Mouse (Mus musculus): ENCODE results near the gene Ambra1. TPM values are rescaled to one million over a fixed set of nuclear protein-coding genes. Genes with fewer than 3 reads are reported as not detected.

The Ambra1 gene
- total RNA-seq, 1 experiment: 27.0 TPM

DNA sequence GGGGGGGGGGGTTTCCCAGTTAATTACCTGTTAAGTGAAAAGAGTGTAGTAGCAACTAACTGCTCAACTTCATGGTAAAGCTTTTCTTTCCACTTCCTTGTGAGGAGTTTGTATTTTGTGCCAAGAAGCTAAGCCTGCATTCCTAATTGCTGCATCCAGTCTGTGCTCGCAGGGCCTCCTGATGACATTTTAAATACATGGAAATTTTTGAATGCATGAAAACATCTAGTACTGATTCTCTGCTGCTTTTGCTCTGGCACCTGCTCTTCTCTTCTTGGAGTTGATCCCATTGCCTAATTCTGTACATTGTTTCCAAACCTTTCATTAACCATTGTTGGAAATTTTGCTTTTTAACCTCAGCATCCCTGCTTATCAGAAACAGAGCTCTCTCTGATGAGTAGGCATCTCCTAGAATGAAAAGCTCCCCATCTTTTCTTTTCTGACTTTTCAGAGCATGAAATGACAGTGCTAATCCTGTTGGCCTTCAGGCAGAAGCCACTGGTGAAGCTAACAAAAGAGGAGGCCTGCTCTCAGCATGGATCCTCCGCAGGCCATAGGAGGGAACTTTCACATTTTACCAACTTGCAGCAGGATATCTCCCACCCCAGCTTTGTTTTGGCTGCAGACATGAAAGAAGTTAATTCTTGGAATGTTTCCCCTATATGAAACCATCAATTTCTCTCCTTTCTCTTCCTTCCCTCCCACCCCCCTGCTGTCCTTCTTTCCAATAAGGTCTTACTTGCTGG, 122.7 kb downstream of the Ambra1 start:
- DNase-seq (ENCODE audit: low read depth, low spot score): no peak
- Histone ChIP-seq H3K36me3 (ENCODE audit: control insufficient read depth, insufficient read depth, low read length, poor library complexity, severe bottlenecking) (no peaks in the 10 kb centered on the region), H3K4me3 (ENCODE audit: insufficient read depth in 1 of 2, low read depth in 1 of 2, low read length in 2 of 2, poor library complexity in 1 of 2, severe bottlenecking in 1 of 2) (no peak overlapping the region), H3K4me1 (ENCODE audit: control insufficient read depth in 2 of 2, insufficient read depth in 2 of 2, low read length in 2 of 2, poor library complexity in 1 of 2) (peaks cover 0 to 2% of the 10 kb centered on the region in 2 experiments; a peak in 1 of 4 replicates), H3K27ac (ENCODE audit: insufficient read depth, low read depth, low read length, poor library complexity, severe bottlenecking) (no peak overlapping the region), H3K9me3 (ENCODE audit: control insufficient read depth, insufficient read depth, low read depth, low read length) (no peaks in the 10 kb centered on the region), H3K9ac (ENCODE audit: insufficient read depth, low read depth, low read length, poor library complexity, severe bottlenecking) (no peak overlapping the region)
- TF ChIP-seq MAFK (IDR thresholded peaks at IDR 0.05; ENCODE audit: insufficient read depth, low read depth, low read length) (no peak), CHD2 (IDR thresholded peaks at IDR 0.05; ENCODE audit: low read depth, low read length) (no peak), ZC3H11A (IDR thresholded peaks at IDR 0.05; ENCODE audit: borderline replicate concordance, low read depth, low read length) (no peak), HCFC1 (IDR thresholded peaks at IDR 0.05; ENCODE audit: borderline replicate concordance, insufficient read depth, low read length) (no peak), ZNF384 (IDR thresholded peaks at IDR 0.05; ENCODE audit: low read depth, low read length) (no peak)
- in situ Hi-C loops (cut with MboI; ENCODE audit: low sequenced_read_pairs in 2 of 2, unreplicated experiment in 2 of 2): no loop called here

DNA sequence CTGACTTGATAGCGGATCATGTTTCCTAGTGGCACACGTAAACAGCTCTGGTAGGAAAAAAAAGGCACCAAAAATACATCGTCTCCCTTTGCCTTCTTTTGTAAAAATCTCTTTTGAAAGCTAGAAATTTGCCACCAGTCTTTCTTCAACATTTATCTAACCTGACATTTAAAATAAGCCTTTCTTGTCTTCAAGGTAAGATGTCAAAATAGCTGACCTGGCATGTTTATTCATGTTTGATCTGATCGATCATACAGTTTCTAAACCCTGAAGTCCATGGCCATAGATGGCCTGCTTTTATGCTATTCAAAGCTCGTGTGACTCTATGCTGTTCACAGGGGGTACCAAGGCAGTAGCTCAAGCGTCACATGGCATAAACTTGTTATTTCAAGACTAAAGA, 124.6 kb downstream of the Ambra1 start:
- no peak for DNase-seq (ENCODE audit: low read depth, low spot score)
- in situ Hi-C loops (cut with MboI; ENCODE audit: low sequenced_read_pairs in 2 of 2, unreplicated experiment in 2 of 2): no loop called here
- Histone ChIP-seq H3K4me3 (ENCODE audit: insufficient read depth in 1 of 2, low read depth in 1 of 2, low read length in 2 of 2, poor library complexity in 1 of 2, severe bottlenecking in 1 of 2) (no peak overlapping the region), H3K27ac (ENCODE audit: insufficient read depth, low read depth, low read length, poor library complexity, severe bottlenecking) (no peak overlapping the region), H3K9me3 (ENCODE audit: control insufficient read depth, insufficient read depth, low read depth, low read length) (no peaks in the 10 kb centered on the region), H3K4me1 (ENCODE audit: control insufficient read depth in 2 of 2, insufficient read depth in 2 of 2, low read length in 2 of 2, poor library complexity in 1 of 2) (peaks cover 0 to 2% of the 10 kb centered on the region in 2 experiments; a peak in 1 of 4 replicates), H3K9ac (ENCODE audit: insufficient read depth, low read depth, low read length, poor library complexity, severe bottlenecking) (no peak overlapping the region), H3K36me3 (ENCODE audit: control insufficient read depth, insufficient read depth, low read length, poor library complexity, severe bottlenecking) (no peaks in the 10 kb centered on the region)
- TF ChIP-seq CHD2 (IDR thresholded peaks at IDR 0.05; ENCODE audit: low read depth, low read length) (no peak), MAFK (IDR thresholded peaks at IDR 0.05; ENCODE audit: insufficient read depth, low read depth, low read length) (peak; percentile 78)

DNA sequence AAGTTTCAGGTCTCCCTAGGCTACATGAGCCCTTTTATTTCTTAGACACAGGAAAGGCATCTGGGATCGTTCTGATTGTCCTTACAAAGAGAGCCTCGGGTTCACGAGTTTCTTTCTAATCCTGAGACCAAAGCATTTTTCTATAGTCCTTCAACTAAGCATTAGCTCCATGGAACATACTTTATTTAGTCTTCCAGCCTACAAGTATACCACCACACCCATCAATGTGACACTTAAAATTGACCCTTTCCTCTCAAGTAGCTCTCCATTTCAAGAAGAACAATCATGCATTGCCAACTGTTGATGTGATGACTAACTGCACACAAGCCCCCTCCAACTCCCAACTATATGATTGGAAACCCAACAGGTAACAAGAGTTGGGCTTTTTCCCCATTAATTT, 127.0 kb downstream of the Ambra1 start:
- no peak overlapping the region for H3K27ac ChIP-seq (ENCODE audit: insufficient read depth, low read depth, low read length, poor library complexity, severe bottlenecking)
- in situ Hi-C loops (cut with MboI; ENCODE audit: low sequenced_read_pairs in 2 of 2, unreplicated experiment in 2 of 2): no loop called here
- H3K9me3 ChIP-seq (ENCODE audit: control insufficient read depth, insufficient read depth, low read depth, low read length): no peaks in the 10 kb centered on the region
- no peaks in the 10 kb centered on the region for H3K36me3 ChIP-seq (ENCODE audit: control insufficient read depth, insufficient read depth, low read length, poor library complexity, severe bottlenecking)
- DNase-seq (ENCODE audit: low read depth, low spot score): no peak
- no peak overlapping the region for H3K4me3 ChIP-seq (ENCODE audit: insufficient read depth in 1 of 2, low read depth in 1 of 2, low read length in 2 of 2, poor library complexity in 1 of 2, severe bottlenecking in 1 of 2)
- H3K9ac ChIP-seq (ENCODE audit: insufficient read depth, low read depth, low read length, poor library complexity, severe bottlenecking): no peak overlapping the region
- H3K4me1 ChIP-seq (ENCODE audit: control insufficient read depth in 2 of 2, insufficient read depth in 2 of 2, low read length in 2 of 2, poor library complexity in 1 of 2): peaks cover 0 to 2% of the 10 kb centered on the region in 2 experiments; a peak in 1 of 4 replicates
- TF ChIP-seq MAFK (IDR thresholded peaks at IDR 0.05; ENCODE audit: insufficient read depth, low read depth, low read length) (no peak), ZC3H11A (IDR thresholded peaks at IDR 0.05; ENCODE audit: borderline replicate concordance, low read depth, low read length) (no peak), ZNF384 (IDR thresholded peaks at IDR 0.05; ENCODE audit: low read depth, low read length) (no peak)

DNA sequence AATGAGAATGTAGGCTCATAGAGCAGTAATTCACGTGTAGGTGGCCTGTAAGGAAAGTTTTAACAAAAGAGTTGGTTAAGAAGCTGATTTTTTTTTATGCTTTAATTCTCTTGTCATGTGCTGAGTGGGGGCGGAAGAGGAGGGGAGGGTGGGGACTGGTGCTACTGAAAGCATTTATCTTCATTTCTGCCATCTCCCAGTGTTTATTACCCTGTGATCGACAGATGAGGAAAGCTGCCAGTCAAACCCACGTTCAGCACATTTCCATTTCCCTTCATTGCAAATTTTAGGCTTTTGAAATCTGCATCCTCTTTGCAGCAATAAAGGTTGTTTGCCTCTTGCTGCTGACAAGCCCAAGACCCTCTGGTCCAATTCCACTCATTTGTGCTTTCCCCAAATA, 129.5 kb downstream of the Ambra1 start:
- Histone ChIP-seq H3K36me3 (ENCODE audit: control insufficient read depth, insufficient read depth, low read length, poor library complexity, severe bottlenecking) (no peaks in the 10 kb centered on the region), H3K9me3 (ENCODE audit: control insufficient read depth, insufficient read depth, low read depth, low read length) (no peaks in the 10 kb centered on the region), H3K27ac (ENCODE audit: insufficient read depth, low read depth, low read length, poor library complexity, severe bottlenecking) (no peak overlapping the region), H3K4me1 (ENCODE audit: control insufficient read depth in 2 of 2, insufficient read depth in 2 of 2, low read length in 2 of 2, poor library complexity in 1 of 2) (no peaks in the 10 kb centered on the region), H3K4me3 (ENCODE audit: insufficient read depth in 1 of 2, low read depth in 1 of 2, low read length in 2 of 2, poor library complexity in 1 of 2, severe bottlenecking in 1 of 2) (no peak overlapping the region), H3K9ac (ENCODE audit: insufficient read depth, low read depth, low read length, poor library complexity, severe bottlenecking) (no peak overlapping the region)
- DNase-seq (ENCODE audit: low read depth, low spot score): no peak
- TF ChIP-seq CHD2 (IDR thresholded peaks at IDR 0.05; ENCODE audit: low read depth, low read length): no peak
- TF ChIP-seq MAFK (IDR thresholded peaks at IDR 0.05; ENCODE audit: insufficient read depth, low read depth, low read length): no peak
- TF ChIP-seq ZNF384 (IDR thresholded peaks at IDR 0.05; ENCODE audit: low read depth, low read length): no peak
- no peak for TF ChIP-seq ZC3H11A (IDR thresholded peaks at IDR 0.05; ENCODE audit: borderline replicate concordance, low read depth, low read length)
- TF ChIP-seq HCFC1 (IDR thresholded peaks at IDR 0.05; ENCODE audit: borderline replicate concordance, insufficient read depth, low read length): no peak
- in situ Hi-C loops (cut with MboI; ENCODE audit: low sequenced_read_pairs in 2 of 2, unreplicated experiment in 2 of 2): no loop called here

DNA sequence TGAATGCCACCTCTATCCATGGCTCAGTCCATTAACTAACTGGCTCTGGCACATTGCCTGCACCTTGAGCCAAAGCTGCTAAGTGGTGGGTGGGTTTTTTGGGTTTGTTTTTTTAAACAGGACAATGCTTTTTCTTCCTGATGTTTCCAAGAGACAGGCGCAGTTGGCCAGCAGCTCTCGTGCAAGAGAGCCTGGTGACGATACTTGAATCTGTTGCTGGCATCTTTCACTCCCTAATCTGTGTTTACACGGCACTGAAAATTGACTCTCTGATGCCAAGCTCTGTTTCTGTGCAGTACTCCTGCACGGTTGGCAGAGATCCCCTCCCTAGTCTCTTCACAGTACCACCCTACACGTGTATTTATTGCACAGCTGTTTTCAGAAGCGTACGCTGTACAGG, 140.8 kb downstream of the Ambra1 start:
- Histone ChIP-seq H3K4me1 (ENCODE audit: control insufficient read depth in 2 of 2, insufficient read depth in 2 of 2, low read length in 2 of 2, poor library complexity in 1 of 2) (no peaks in the 10 kb centered on the region), H3K4me3 (ENCODE audit: insufficient read depth in 1 of 2, low read depth in 1 of 2, low read length in 2 of 2, poor library complexity in 1 of 2, severe bottlenecking in 1 of 2) (no peak overlapping the region), H3K9me3 (ENCODE audit: control insufficient read depth, insufficient read depth, low read depth, low read length) (no peaks in the 10 kb centered on the region), H3K36me3 (ENCODE audit: control insufficient read depth, insufficient read depth, low read length, poor library complexity, severe bottlenecking) (no peaks in the 10 kb centered on the region), H3K27ac (ENCODE audit: insufficient read depth, low read depth, low read length, poor library complexity, severe bottlenecking) (no peak overlapping the region), H3K9ac (ENCODE audit: insufficient read depth, low read depth, low read length, poor library complexity, severe bottlenecking) (no peak overlapping the region)
- no peak for DNase-seq (ENCODE audit: low read depth, low spot score)
- in situ Hi-C loops (cut with MboI; ENCODE audit: low sequenced_read_pairs in 2 of 2, unreplicated experiment in 2 of 2): no loop called here
- no peak for TF ChIP-seq CHD2 (IDR thresholded peaks at IDR 0.05; ENCODE audit: low read depth, low read length)
- TF ChIP-seq HCFC1 (IDR thresholded peaks at IDR 0.05; ENCODE audit: borderline replicate concordance, insufficient read depth, low read length): no peak
- TF ChIP-seq ZNF384 (IDR thresholded peaks at IDR 0.05; ENCODE audit: low read depth, low read length): no peak
- TF ChIP-seq MAFK (IDR thresholded peaks at IDR 0.05; ENCODE audit: insufficient read depth, low read depth, low read length): no peak
- no peak for TF ChIP-seq ZC3H11A (IDR thresholded peaks at IDR 0.05; ENCODE audit: borderline replicate concordance, low read depth, low read length)

Data from ES-E14 (cell line).